Mouse (Mus musculus) left cerebral cortex, postnatal 36 days (tissue): ENCODE data around the gene Lrr1. TPM values are rescaled to one million over a fixed set of nuclear protein-coding genes. Genes with fewer than 3 reads are reported as not detected.

ENCODE experiments used
- DNase-seq, 2 experiments: peaks; one replicate each; pipeline ENCODE4 v3.0.0; 2021 to 2022; ENCODE audit warnings: low spot score in 2 of 2, mixed read lengths in 1 of 2
- intact Hi-C: fragments of 180-260 bp; cut with DNase I; formaldehyde crosslinking; loops from one replicate; pipeline ENCODE4 v1.15.1; 2025
- total RNA-seq, 2 experiments: library from RNA; stranded (reverse); gene quantifications; 2 replicates each; pipeline ENCODE4 v1.2.3; 2021

Gene Lrr1
- total RNA-seq, 2 experiments from 2014 or later, result not detected

GRCm38 (mm10) chr12:69196444-69197377 lies 28.1 kb downstream of the Lrr1 start, which contains the start of gene Gm49383:
TSS of gene Gm49383 (minus strand) at chr12:69197104.
- peak; percentile 76 to 83 for DNase-seq
- intact Hi-C loops, result loop anchor here (1.0 to 5.0 kb wide), 3 partner anchors 12 to 101 kb away; partner anchors contain the start of genes Klhdc1, Klhdc2, Mgat2 and Rpl36al

GRCm38 (mm10) chr12:69197378-69198163 lies 29.0 kb downstream of the Lrr1 start:
- intact Hi-C loops, result loop anchor here (1.0 to 5.0 kb wide), 3 partner anchors 13 to 100 kb away; partner anchors contain the start of genes Klhdc1, Klhdc2, Mgat2 and Rpl36al
- DNase-seq, result peak; percentile 49 to 64

- intact Hi-C loops, result loop anchor here (5.0 kb wide), 2 partner anchors 44 to 99 kb away; partner anchors contain the start of genes Klhdc1 and Klhdc2
Measured at GRCm38 (mm10) chr12:69198164-69198535, 29.5 kb downstream of the Lrr1 start, which contains the start of gene Dnaaf2. TSS of gene Dnaaf2 (minus strand) at chr12:69198429.

GRCm38 (mm10) chr12:69198985-69199384 lies 30.4 kb downstream of the Lrr1 start:
- no peak for DNase-seq
- intact Hi-C loops, result loop anchor here (5.0 kb wide), 2 partner anchors 43 to 98 kb away; partner anchors contain the start of genes Klhdc1 and Klhdc2

More at GRCm38 (mm10) chr12:69198164-69198535, 29.5 kb downstream of the Lrr1 start, which contains the start of gene Dnaaf2:
- DNase-seq, result peak in 1 of 2 experiments; percentile 49

GRCm38 (mm10) chr12:69204052-69204833 lies 35.6 kb downstream of the Lrr1 start, which contains the start of gene Gm49384:
TSS of gene Gm49384 (minus strand) at chr12:69204267.
- intact Hi-C loops, result no loop called here
- no peak for DNase-seq

- intact Hi-C loops, result no loop called here
Measured at GRCm38 (mm10) chr12:69207396-69207795, 38.8 kb downstream of the Lrr1 start.

GRCm38 (mm10) chr12:69207926-69208325 lies 39.3 kb downstream of the Lrr1 start:
- DNase-seq, result no peak
- intact Hi-C loops, result no loop called here

More at GRCm38 (mm10) chr12:69207396-69207795, 38.8 kb downstream of the Lrr1 start:
- DNase-seq, result no peak

GRCm38 (mm10) chr12:69208520-69208919 lies 39.9 kb downstream of the Lrr1 start:
- intact Hi-C loops, result no loop called here
- DNase-seq, result no peak

GRCm38 (mm10) chr12:69210056-69210979 lies 41.7 kb downstream of the Lrr1 start:
- intact Hi-C loops, result no loop called here
- DNase-seq, result no peak

GRCm38 (mm10) chr12:69211057-69211456 lies 42.4 kb downstream of the Lrr1 start:
- DNase-seq, result no peak
- intact Hi-C loops, result no loop called here

GRCm38 (mm10) chr12:69213186-69213777 lies 44.7 kb downstream of the Lrr1 start:
- no peak for DNase-seq
- intact Hi-C loops, result no loop called here

GRCm38 (mm10) chr12:69214393-69214792 lies 45.8 kb downstream of the Lrr1 start:
- no peak for DNase-seq
- intact Hi-C loops, result no loop called here

GRCm38 (mm10) chr12:69215000-69215785 lies 46.6 kb downstream of the Lrr1 start:
- intact Hi-C loops, result no loop called here
- peak; percentile 36 to 41 for DNase-seq

- no peak for DNase-seq
- intact Hi-C loops, result no loop called here
Measured at GRCm38 (mm10) chr12:69216587-69216986, 48.0 kb downstream of the Lrr1 start.

GRCm38 (mm10) chr12:69220613-69221277 lies 52.1 kb downstream of the Lrr1 start:
- DNase-seq, result no peak
- intact Hi-C loops, result no loop called here

- DNase-seq, result peak; percentile 82
- intact Hi-C loops, result no loop called here
Measured at GRCm38 (mm10) chr12:69227776-69228466, 59.3 kb downstream of the Lrr1 start, which contains the start of gene Pole2. TSS of gene Pole2 (minus strand) at chr12:69228195.
